Mouse (Mus musculus) cerebellum, adult 2 months (tissue): ENCODE results near the gene Gpc1.

Experiments used
- CTCF ChIP-seq: fragments of 200-500 bp; IDR thresholded peaks from 2 replicates; pipeline ENCODE4 v1.5.1; 2011; ENCODE audit warnings: low read depth, mild to moderate bottlenecking, control low read depth, low read length, moderate library complexity, borderline replicate concordance; ENCODE audit not compliant: insufficient read depth
- POLR2A ChIP-seq: fragments of 200-500 bp; IDR thresholded peaks from 2 replicates; pipeline ENCODE4 v1.6.1; 2011; ENCODE audit warnings: low read length, control low read depth, borderline replicate concordance; ENCODE audit not compliant: insufficient read depth

DNA sequence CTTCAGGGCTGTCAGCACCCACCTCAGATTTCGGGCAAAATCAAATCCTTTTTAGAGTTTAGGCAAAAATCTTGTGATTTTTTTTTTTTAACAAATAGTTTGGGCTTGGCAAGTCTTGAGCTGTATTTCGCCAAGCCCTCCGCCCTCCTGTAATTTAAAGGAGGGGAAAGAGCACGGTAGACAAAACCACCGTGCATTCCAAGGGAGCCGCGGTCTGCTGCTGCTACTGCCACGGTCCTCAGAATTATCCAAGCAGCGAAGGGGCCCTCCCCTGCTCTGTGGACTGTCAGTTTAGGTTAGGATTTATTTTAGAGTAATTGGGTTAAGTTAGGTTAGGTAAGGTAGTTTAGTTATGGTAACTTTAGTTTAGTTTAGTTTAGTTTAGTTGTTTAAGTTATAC, 16.3 kb upstream of the Gpc1 start:
- TF ChIP-seq CTCF (no peak), POLR2A (no peak)
